Mouse (Mus musculus): ENCODE results near the gene Dctpp1.

The Dctpp1 gene

DNA sequence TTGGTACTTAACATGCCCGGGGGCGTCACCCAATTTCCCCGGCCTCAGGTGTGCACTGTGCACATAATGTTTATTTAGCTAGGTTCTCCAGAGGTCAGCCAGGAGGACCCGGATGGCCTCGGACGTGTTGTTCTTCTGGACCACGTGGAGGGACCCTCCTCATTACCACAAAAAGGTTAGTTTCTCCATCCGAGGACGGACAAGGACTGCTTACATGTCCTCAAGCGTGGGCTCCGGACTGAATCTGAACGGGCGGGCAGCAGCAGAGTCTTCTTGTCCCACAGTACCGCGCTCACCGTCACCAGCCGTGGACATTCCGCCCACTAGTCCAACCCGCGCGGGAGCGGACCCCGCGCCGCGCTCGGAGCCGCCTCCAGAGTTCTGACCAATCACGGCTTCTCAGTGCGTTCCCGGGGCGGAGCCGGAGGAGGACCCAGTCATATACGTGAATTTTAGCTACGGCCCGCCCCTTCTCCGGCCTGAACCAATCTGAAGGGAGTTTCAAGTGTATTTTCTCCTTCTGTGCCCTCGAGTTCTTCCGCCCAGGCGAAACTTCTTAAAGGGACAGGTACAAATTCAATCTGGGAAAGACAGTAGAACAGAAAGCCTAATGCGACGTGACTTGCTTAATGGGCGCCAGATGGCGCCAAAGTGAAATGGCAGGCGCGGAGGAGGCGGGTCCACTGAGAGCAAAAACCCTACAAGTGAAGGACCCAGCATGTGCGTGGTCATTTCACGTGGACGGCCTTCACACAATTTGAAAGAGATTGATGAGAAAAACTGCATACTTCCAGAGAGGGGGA lies at the start of gene Dctpp1:
Dctpp1 (minus strand) TSS at position 401 of the 803 bp plus-strand sequence.
- peak; percentile 98 for DNase-seq

DNA sequence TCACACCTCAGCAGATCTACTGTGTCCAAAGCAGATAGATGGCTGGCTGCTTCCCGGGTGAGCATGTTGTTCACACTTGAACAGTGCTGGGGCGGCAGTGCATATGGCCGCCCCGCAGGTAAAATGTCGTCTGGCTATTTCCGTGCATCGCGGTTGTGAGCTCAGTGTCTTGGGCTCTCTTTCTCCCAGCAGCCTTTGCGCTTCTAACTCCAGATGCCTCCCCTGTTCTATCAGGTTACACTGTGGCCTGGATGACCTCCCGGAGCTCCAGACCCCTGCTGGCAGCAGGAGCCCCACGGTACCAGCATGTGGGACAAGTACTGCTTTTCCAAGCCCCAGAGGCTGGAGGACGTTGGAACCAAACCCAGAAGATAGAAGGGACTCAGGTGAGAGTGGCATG lies 49.4 kb upstream of the Dctpp1 start:
- no peak for DNase-seq

DNA sequence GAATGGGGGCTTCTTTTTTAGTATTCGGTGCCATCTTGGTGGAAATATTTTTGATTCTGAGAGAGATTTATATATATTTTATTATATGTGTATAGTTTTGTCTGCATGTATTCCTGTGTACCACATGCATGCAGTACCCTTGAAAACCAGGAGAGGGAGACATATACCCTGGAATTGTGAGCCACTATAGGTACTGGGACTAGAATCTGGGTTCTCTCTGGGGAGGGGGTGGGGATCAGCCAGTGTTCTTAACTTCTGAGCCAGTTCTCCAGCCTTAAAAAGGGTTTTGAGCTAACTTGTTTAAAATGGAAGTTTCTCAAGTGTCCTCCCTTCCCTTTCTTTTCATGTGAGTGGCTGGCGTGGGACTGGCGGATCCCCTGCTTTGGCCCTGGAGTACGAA lies 48.4 kb upstream of the Dctpp1 start:
- peak; percentile 37 for DNase-seq

DNA sequence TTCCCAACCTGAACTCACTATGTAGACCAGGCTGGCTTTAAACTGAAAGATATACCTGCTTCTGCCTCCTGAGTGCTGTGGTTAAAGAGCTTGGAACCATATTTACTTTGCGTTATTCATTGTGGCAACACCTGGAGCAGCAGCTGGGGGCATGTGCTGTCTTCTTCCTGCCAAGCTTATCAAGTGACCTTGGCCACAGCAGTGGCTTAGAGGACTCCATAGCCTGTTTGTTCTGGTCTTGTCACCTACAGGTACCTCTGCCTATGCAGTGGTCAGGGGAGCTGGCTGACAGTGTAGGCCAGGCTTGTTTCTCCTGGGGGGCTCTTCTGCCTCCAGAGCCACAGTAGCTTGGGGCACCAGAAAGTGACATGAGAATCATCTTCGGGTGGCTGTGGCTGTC lies 47.9 kb upstream of the Dctpp1 start:
- DNase-seq = no peak

DNA sequence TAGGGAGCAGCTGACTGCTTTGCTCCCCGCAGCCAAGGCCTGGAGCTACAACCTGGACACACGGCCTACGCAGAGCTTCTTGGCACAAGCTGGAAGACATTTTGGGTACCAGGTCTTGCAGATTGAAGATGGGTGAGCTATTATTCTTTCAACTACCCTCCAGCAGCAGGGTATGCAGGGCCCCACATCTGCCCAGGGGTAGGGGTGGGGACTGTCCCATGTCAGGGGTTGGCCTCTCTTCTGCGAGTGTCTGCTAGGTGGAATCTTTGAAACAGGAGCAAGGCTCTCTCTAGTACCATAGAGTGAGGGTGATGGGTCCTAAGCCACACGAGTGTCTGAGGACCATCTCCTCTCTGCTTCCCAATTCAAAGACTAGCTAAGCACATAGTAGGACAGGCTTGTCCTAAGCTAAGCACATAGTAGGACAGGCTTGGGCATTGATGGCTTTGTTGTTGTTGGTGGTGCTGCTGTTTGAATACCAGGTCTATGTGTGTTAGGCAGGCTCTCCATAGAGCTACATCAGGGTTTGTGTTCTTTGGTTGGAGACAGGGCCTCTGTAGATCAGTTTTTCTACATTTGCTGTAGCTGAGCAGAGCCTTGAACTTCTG lies 37.2 kb upstream of the Dctpp1 start:
- DNase-seq = no peak

DNA sequence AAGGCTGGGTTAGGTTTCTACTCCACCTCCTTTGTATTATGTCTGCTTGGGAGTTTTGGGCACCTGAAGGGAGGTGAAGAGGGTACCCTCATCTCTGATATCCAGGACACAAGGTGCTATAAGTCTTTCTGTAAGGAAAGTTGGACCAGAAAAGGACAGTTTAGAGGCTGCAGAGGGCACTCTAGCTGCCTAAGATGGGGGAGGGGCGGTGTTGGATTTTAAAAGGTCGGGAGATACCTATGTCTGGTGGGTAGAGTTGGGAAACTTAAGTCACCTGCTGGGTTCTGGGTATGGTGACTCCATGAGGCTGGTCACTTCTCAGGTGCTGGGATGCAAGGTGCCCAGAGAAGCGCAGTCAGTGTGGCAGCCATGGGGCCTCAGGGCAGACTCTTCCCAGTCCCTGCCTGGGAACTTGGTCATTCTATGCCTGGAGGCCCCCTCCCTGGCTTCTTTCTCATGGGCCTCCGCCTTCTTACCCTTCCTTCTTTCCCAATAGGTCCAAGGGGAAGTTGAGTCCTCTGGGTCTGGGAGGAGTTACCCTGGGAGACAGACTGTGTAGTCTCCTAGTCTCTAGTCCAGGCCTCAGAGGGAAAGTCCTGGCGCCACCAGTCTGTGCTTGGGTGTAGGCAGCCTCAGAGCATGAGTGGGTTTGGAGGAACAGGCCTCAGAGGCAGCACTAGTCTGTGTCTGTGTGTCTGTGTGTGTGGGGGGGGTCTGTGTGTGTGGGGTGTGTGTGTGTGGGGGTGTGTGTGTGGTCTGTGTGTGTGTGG lies 36.5 kb upstream of the Dctpp1 start:
- DNase-seq = no peak

DNA sequence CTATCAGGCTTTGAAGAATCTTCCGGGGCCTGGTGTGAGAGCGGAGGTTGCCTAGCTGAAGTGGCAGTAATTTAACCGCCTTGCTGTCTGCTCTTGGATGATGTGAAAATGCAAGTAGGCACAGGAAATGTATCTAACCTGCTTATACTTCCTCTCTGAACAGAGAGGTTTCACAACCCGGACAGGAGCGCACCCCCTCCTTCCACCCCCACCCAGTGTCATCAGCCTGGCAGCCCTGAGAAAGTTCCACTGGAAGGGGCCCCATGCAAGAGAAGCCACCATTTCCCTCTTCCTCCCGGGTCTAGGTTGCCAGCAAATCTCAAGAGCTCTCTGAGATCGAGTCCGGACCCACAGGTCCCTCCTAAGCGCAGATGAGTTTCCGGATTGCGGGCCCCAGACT lies 35.6 kb upstream of the Dctpp1 start, which contains the start of gene Itgal:
Itgal (plus strand) TSS at position 163 of the 400 bp plus-strand sequence.
- peak; percentile 36 for DNase-seq

DNA sequence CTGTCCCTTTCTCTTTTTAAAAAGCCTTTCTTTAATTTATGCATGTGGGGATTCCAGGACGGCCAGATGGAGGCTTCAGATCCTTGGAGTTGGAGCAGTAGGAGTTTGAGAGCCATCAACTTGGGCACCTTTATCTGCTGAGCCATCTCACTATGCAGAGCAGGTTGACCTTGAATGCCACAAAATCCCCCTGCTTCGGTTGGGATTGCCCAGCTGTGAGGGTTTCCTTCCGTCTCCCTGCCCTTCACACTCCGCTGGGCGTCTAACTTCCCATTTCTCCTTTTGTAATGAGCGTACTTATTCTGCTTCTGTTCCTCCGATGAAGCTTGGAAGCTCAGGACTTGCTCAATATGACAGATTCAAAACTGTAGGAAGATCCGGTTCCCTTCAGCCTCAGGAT lies 29.6 kb upstream of the Dctpp1 start:
- no peak for DNase-seq

DNA sequence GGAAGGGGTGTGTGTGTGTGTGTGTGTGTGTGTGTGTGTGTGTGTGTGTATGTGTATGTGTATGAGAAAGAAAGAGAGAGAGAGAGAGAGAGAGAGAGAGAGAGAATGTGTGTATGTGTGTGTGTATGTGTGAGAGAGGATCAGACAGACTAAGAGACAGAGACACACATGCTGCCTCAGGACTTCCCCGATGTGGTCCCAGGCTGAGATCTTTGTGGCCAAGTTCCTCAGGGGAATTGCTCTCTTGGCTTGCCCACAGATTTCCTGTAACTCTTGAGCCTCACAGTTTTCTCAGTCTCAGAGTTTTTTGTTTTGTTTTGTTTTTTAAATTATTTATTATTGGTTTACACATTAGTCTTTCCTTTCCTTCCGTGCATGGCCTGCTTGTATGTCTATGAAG lies 28.8 kb upstream of the Dctpp1 start:
- no peak for DNase-seq

DNA sequence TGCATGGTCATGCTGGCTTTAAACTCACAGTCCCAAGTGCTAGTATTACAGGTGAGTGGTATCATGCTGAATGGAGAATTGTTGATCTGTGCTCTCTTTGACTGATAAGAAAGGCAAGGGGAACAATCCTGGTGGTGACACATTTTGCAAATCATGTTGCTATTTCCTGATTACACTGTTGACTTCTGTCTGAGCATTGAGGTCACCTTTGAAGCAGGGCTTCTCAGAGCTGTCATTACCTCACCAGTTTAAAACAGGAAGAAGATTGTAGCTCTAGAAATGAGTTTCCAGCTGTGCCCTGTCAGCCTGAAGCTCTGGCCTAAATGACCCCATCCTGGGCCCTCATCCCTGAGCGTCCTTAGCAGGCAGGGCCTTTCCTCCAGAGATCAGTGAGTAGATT lies 27.4 kb upstream of the Dctpp1 start:
- DNase-seq = no peak

DNA sequence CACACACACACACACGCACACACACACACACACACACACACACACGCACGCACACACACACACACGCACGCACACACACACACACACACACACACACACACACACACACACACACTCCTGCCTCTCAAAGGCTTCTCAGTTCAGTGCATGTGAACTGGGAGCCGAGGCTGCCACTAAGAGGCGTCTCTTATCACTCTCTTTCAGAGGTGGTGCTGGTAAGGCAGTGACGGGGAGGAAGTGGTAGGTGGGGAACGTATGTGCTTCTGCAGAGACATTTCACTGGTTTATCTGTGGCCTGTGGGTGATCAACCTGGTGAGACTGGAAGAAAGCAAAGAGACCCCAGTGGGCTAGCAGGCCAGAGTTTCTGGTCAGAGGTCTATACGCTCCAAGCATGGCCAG lies 24.6 kb upstream of the Dctpp1 start:
- peak; percentile 62 for DNase-seq

DNA sequence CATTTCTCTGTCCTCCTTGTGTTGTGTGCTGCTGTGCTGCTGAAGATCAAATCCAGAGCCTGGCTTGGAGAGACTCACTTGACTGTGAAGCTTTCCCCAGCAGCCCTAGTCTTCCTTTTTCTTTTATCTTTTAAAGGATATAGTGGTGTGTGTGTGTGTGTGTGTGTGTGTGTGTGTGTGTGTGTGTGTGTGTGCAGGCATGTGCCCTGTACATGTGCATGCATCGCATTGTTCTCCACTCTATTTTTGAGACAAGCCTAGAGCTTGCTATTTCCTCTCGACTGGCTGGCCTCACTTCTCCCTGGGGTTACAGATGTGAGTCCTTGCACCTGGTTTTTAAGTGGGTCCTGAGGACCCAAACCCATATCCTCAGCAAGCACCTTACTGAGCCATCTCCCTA lies 21.7 kb upstream of the Dctpp1 start:
- no peak for DNase-seq

DNA sequence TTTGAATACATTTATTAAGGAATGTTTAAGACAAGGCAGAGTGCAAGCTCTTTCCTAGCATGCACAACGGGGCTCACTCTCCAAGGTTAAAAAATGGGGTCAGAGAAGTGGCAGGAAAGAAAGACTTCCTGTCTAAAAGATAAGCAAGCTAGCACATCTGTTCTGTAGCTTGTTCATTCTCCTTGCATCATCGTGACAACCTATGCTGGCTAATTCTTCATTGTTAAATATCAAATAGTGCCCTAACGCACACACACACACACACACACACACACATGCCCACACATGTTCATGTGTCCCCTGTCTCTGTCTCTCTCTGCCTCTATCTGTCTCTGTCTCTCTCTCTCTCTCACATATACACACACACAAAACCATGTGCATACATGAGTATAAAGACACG lies 20.6 kb upstream of the Dctpp1 start:
- DNase-seq = no peak

DNA sequence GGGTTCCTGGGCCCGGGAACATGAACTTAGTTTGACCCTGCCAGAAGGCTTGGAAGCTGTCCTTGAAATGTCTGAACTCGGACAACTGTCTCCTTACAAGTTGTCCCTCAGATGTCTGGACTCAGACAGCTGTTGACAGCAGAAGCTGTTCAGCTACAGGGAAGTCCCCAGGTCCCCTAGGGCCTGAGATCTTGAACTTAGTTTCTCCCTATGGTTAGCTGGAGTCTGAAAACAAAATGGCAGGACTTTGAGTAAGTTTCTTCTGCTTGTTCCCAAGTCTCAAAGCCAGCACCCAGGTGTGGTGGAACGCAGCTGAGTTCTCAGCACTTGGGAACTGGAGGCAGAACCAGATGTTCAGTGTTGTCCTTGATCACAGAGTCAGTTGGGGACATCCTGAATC lies 19.6 kb upstream of the Dctpp1 start:
- no peak for DNase-seq

DNA sequence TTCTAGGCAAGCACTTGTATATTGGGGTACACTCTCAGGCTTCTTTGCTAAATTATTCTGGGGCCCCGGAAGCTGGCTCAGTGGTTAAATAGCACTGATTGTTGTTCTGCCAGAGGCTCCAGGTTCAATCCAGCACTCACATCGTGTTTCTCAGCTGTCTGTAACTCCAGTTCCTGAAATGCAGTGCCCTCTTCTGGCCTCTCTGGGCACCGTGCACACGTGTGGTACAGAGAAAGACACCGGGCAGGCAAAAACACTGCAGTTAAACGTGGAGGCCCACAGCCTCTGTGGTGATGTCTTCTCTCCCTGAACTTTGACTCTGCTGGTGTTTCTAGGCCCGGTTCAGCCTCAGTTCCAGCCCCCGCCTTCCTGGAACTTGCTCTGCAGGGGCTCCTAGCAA lies 17.8 kb upstream of the Dctpp1 start:
- DNase-seq = peak; percentile 61

DNA sequence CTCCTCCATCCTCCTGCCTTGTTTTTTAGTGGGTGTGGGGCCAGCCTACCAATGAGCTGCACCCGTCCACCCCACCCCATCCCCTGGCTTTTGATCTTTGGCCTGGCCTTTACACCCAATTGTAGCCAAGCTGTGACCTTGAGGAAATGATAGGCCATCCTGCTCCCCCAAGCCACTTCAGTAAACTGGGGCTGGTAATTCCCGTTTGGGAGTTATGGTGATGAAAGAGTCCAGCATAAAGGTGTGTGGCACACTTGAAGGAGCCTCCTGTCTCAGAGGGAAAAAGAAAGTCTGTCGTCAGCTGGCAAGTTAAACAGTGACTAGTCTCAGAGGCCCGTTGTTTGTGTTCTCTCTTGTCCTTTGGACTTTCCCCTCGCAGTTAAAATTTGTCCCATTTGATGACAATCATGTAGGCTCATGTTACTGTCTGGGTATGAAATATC lies 16.0 kb upstream of the Dctpp1 start:
- DNase-seq = no peak

DNA sequence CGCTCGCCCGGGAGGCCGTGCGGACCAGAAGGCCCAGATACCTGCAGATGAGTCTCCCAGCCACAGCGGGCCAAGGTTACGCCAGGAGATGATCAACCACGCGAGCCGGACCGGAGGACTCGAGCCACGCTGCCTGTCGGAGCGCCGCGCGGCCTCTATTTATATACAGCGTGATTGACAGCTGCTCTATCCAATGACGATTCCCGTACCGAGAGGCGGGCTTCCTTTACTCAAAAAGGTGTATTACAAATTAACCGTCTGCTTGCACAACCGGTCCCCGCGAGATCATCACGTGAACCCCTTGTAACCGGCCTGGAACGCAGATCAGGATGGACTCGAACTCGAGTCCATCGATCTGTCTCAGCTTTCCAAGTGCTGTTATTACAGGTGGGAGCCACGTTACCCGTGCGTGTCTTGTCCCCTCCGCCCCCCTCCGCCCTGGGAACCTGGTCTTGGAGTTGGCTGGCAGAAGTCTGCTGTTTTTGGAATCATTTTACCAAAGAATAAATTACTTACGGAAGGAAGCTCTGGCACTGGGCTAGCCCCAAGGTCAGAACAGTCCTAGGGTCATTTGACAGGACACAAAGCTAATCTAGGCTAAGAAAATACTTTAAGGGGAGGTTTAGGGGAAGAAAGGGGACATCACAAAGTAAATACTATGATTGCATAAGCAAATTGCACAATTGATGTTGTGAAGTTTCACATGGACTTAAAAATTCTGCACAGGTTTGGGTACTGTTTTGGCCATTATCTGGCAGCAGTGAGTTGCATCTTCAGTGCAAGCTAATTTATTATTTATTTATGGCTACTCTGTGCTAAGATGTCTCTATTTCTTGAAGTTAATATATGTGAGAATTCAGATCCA lies 13.6 kb upstream of the Dctpp1 start, which contains the start of gene Sephs2:
Sephs2 (minus strand) TSS at position 131 of the 865 bp plus-strand sequence.
- DNase-seq = peak; percentile 94

DNA sequence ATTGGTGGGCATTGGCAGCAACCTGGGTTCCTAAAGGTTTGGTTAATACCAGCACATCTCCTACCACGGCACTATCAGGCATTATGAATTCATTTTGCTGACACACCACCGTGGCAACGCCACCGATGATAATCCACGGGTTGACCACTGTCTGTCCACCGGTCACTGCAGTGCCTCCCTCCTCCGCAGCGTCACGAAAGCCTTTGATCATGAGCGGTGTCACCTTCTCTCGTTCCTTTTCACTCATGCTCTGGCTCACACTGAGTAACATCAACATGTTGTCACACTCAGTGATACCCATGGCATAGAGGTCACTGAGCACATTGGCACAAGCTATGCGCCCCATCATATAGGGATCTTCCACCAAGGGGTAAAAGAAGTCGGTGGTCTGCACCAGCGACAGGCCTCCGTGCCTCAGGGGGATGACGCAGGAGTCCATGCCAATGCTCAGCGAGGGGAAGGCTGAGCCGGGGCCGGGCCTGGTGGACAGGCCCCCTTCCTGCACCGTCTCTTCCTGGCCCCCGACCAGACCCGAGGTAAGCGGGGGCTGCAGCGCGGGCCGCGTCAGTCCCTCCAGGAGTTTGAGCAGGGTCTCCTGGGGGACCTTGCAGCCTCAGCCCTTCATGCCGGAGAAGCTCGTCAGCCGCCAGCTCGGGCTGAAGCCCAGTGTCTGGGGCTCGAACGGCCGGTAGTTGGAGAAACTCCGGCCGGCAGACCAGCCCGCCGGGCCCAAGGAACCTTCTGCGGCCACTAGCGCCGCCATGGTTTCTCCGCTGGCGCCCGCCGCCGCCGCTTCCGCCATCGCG lies 12.8 kb upstream of the Dctpp1 start:
- no peak for DNase-seq

DNA sequence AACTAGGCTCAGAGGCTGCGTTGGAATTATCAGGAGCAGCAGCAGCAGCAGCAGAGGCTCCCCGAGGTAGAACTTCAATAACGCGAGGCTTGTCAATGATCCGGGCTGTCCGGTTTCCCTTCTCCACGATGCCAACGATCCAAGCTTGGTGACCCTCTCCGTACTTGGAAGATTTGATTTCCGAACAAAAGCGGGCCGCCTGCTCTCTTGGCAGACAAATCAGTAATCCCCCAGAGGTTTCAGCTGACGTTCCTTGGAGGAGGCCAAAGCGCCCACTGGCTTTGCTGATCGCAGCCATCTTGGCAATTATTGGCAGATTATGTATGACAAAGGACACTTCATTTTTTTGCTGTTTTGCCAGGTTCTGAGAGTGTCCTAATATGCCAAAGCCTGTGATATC lies 12.1 kb upstream of the Dctpp1 start:
- DNase-seq = no peak

DNA sequence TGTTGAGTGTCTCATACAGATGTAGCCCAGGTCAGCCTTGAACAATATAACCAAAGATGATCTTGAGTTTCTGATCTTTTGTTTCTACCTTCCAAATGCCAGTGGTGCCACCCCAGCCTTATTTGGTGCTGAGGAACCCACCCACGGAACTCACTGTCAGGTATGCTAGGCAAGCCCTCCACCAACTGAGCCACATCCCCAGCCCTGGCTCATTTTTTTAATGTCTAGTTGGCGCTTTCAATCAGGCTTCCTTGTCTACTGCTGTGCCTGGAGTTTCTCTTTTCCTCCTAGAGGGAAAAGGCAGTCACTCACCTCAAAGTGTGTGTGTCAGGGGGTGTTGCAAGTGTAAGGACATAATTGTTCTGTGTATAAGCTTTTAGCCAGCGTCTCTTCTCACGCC lies 10.6 kb upstream of the Dctpp1 start:
- no peak for DNase-seq

DNA sequence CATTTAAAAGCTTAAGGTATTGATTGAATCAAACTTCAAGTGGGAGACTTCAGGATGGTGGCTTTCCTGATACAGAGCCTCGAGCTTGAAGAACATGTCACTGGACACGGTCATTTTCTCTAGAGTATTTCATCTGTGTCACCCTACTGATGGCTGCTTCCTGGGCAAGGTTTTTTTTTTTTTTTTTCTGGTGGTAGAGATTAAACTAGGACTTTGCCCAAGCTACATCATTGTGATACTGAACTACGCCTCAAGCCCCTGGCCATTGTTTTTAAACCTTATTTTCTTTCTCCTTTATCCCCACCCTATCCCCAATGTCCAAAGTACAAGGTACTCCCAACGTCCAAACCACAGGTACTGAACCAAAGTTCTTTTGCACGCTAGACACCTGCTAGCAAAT lies 10.2 kb upstream of the Dctpp1 start:
- DNase-seq = no peak

DNA sequence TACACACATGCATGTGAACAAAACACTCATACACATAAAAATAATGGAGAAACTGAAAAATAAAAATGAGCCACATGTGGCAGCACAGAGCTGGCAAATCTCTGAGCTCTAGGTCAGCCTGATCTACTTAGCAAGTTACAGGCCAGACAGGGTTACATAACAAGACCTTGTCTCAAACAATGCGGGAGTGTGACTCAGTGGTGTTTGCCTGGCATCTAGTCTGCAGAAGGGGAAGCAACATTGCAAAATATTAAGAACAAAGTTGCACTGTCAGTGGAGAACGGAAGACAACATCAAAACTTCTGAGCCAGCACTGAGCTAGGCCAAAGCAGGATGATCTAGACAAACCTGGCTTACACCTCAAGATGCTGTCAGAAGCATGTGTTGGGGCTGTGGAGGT lies 9.7 kb upstream of the Dctpp1 start:
- no peak for DNase-seq
